ENCODE assay signal across 22 mouse cellular contexts in genomic region chr5:83006038-83006437, GRCm38 (mm10).
DNase-seq lines count a peak whose midpoint lies in the region; ATAC-seq and TF ChIP-seq lines count a peak whose summit lies in the region.
"Had no signal": no experiment of that assay in that cellular context is flagged by ENCODE, and none has a peak within 500 bp of the region (broad histone marks: within the 10 kb centered on the region; RNA-seq: fewer than 3 reads in every experiment).

No protein-coding gene starts in this region.

- no peak for TF ChIP-seq POLR2A in brain, embryonic 14.5 days (IDR thresholded peaks at IDR 0.05; ENCODE audit: borderline replicate concordance, extremely low read depth, insufficient read depth, insufficient read length, poor library complexity, severe bottlenecking)

- H3K4me2 ChIP-seq in midbrain, embryonic 11.5 days: no peak overlapping the region
- H3K4me2 ChIP-seq in midbrain, embryonic 15.5 days: no peak overlapping the region
- H3K4me2 ChIP-seq in midbrain, embryonic 14.5 days (ENCODE audit: low read length): no peak overlapping the region
- H3K4me2 ChIP-seq: embryonic facial prominence, embryonic 12.5 days; forebrain, embryonic 13.5 days had no signal

- H3K27ac ChIP-seq in midbrain, embryonic 11.5 days (ENCODE audit: low read depth, low read length): no peak overlapping the region
- H3K27ac ChIP-seq in midbrain, embryonic 15.5 days: no peak overlapping the region
- no peak overlapping the region for H3K27ac ChIP-seq in midbrain, embryonic 14.5 days (replicated peaks; ENCODE audit: low read depth, low read length)
- H3K27ac ChIP-seq in midbrain, embryonic 10.5 days (replicated peaks): no peak overlapping the region
- H3K27ac ChIP-seq: embryonic facial prominence, embryonic 10.5 days; embryonic facial prominence, embryonic 12.5 days; forebrain, embryonic 13.5 days had no signal

- H3K9me3 ChIP-seq in midbrain, embryonic 11.5 days (ENCODE audit: control insufficient read depth, low read length): no peaks in the 10 kb centered on the region
- H3K9me3 ChIP-seq in midbrain, embryonic 15.5 days: no peaks in the 10 kb centered on the region
- no peaks in the 10 kb centered on the region for H3K9me3 ChIP-seq in midbrain, embryonic 14.5 days (ENCODE audit: control insufficient read depth, low read length)
- H3K9me3 ChIP-seq in midbrain, embryonic 10.5 days (replicated peaks): no peaks in the 10 kb centered on the region
- H3K9me3 ChIP-seq: embryonic facial prominence, embryonic 10.5 days; embryonic facial prominence, embryonic 12.5 days; forebrain, embryonic 13.5 days; G1E had no signal

- DNase-seq in midbrain, embryonic 11.5 days (ENCODE audit: low spot score, missing footprints): peak; percentile 62
- peak; percentile 9 for DNase-seq in midbrain, embryonic 14.5 days
- no peak for DNase-seq in midbrain, embryonic 10.5 days (ENCODE audit: low spot score)
- peak; percentile 30 for DNase-seq in R1 (ENCODE audit: low read depth, low spot score)
- peak; percentile 37 for DNase-seq in brain, embryonic 14.5 days (ENCODE audit: low read depth)
- DNase-seq in retina, embryonic 14.5 days (ENCODE audit: low spot score): no peak
- DNase-seq in lung, postnatal 14 days: no peak
- DNase-seq: adrenal gland, adult 2 months; adrenal gland, postnatal 10 days; adrenal gland, postnatal 25 days; cerebellum, adult 11-12 months; cerebellum, adult 2 months; cerebellum, adult 9-10 months; cerebellum, postnatal 10 days; cerebellum, postnatal 25 days; forebrain, postnatal 0 days had no signal

- H3K4me3 ChIP-seq in midbrain, embryonic 11.5 days (ENCODE audit: low read depth, low read length): no peak overlapping the region
- no peak overlapping the region for H3K4me3 ChIP-seq in midbrain, embryonic 15.5 days
- no peak overlapping the region for H3K4me3 ChIP-seq in midbrain, embryonic 14.5 days (replicated peaks; ENCODE audit: low read depth, low read length)
- H3K4me3 ChIP-seq in midbrain, embryonic 10.5 days: no peak overlapping the region
- H3K4me3 ChIP-seq: embryonic facial prominence, embryonic 10.5 days; embryonic facial prominence, embryonic 12.5 days; forebrain, embryonic 13.5 days had no signal

- no peaks in the 10 kb centered on the region for H3K36me3 ChIP-seq in midbrain, embryonic 11.5 days (ENCODE audit: control insufficient read depth, insufficient read depth, low read length)
- H3K36me3 ChIP-seq in midbrain, embryonic 15.5 days (replicated peaks): no peaks in the 10 kb centered on the region
- H3K36me3 ChIP-seq in midbrain, embryonic 14.5 days (ENCODE audit: control insufficient read depth, insufficient read depth, low read length): no peaks in the 10 kb centered on the region
- H3K36me3 ChIP-seq in midbrain, embryonic 10.5 days: no peaks in the 10 kb centered on the region
- H3K36me3 ChIP-seq: embryonic facial prominence, embryonic 10.5 days; embryonic facial prominence, embryonic 12.5 days; G1E had no signal

- H3K27me3 ChIP-seq in midbrain, embryonic 11.5 days (ENCODE audit: control insufficient read depth, insufficient read depth, low read length): no peaks in the 10 kb centered on the region
- no peaks in the 10 kb centered on the region for H3K27me3 ChIP-seq in midbrain, embryonic 15.5 days (replicated peaks)
- H3K27me3 ChIP-seq in midbrain, embryonic 14.5 days (ENCODE audit: control insufficient read depth, insufficient read depth, low read length): no peaks in the 10 kb centered on the region
- no peaks in the 10 kb centered on the region for H3K27me3 ChIP-seq in midbrain, embryonic 10.5 days (ENCODE audit: low read depth, poor library complexity, severe bottlenecking)
- H3K27me3 ChIP-seq: embryonic facial prominence, embryonic 12.5 days; forebrain, embryonic 13.5 days had no signal

- H3K9ac ChIP-seq in midbrain, embryonic 11.5 days (ENCODE audit: low read length): no peak overlapping the region
- no peak overlapping the region for H3K9ac ChIP-seq in midbrain, embryonic 15.5 days
- H3K9ac ChIP-seq in midbrain, embryonic 14.5 days (replicated peaks; ENCODE audit: low read length): no peak overlapping the region
- H3K9ac ChIP-seq: embryonic facial prominence, embryonic 12.5 days; forebrain, embryonic 13.5 days; forebrain, postnatal 0 days had no signal

- no peak for TF ChIP-seq CTCF in brain, embryonic 14.5 days (IDR thresholded peaks at IDR 0.05; ENCODE audit: borderline replicate concordance, extremely low read depth, insufficient read depth, insufficient read length)

- H3K4me1 ChIP-seq in midbrain, embryonic 11.5 days (ENCODE audit: control insufficient read depth, insufficient read depth, low read length): no peaks in the 10 kb centered on the region
- no peaks in the 10 kb centered on the region for H3K4me1 ChIP-seq in midbrain, embryonic 15.5 days
- H3K4me1 ChIP-seq in midbrain, embryonic 14.5 days (ENCODE audit: control insufficient read depth, insufficient read depth, low read length): no peaks in the 10 kb centered on the region
- H3K4me1 ChIP-seq in midbrain, embryonic 10.5 days: no peaks in the 10 kb centered on the region
- H3K4me1 ChIP-seq: embryonic facial prominence, embryonic 10.5 days; embryonic facial prominence, embryonic 12.5 days; forebrain, embryonic 13.5 days had no signal

- ATAC-seq in midbrain, embryonic 11.5 days (ENCODE audit: low FRiP score): no peak
- ATAC-seq in midbrain, embryonic 15.5 days (replicated peaks): no peak
- ATAC-seq in midbrain, embryonic 14.5 days (ENCODE audit: low FRiP score, low TSS enrichment): no peak
- ATAC-seq: forebrain, embryonic 13.5 days; forebrain, postnatal 0 days; Patski had no signal

Comparison
In these comparisons a context has a peak if more than half of its experiments do, and no peak if none do; other contexts are left out.
1. DNase-seq: peak in midbrain, embryonic 11.5 days (single experiment), midbrain, embryonic 14.5 days (single experiment), R1 (single experiment) and brain, embryonic 14.5 days (single experiment); none in midbrain, embryonic 10.5 days (single experiment), retina, embryonic 14.5 days (single experiment) and lung, postnatal 14 days (single experiment).